Mouse (Mus musculus): ENCODE data around the gene Gp5. TPM values are rescaled to one million over a fixed set of nuclear protein-coding genes. Genes with fewer than 3 reads are reported as not detected.

Gp5 gene
- total RNA-seq, 2 experiments from 2014 or later, result 1.9 to 2.1 TPM

DNA sequence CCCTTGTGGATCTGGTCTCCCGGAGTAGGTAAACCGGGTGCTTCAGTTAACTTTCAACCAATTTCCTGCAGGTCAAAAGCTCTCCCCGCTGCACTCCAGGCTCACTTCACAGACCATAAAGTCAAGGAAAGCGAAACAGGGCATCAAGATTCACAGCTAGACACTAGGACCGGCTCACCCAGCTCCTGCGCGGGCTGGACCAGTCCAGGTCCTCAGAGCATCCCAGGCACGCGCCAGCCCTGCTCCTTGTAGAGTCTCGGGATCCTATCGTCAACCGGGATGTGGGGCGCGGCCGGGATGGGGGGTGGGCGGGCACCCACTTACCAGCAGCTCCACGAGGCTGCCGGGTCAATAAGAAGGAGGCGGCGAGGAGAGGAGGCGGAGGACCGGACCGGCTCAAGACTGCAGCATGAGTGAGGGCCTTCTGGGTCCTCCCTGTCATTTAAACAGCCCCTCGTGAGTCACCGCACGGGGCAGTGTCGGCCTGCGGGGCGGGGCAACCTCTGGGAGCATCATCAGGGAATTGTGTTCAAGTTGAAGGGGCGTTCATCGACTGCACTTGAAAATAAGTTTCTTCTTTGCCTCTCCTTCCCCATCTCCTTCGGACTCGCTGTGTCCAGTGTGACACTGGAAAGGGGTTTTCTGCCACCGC, 27.6 kb downstream of the Gp5 start, which contains the start of gene Lrrc15:
Lrrc15 (minus strand) TSS at position 413 of the 652 bp plus-strand sequence.
- no peak for ATAC-seq (replicated peaks; ENCODE audit: low FRiP score, poor library complexity, severe bottlenecking)

DNA sequence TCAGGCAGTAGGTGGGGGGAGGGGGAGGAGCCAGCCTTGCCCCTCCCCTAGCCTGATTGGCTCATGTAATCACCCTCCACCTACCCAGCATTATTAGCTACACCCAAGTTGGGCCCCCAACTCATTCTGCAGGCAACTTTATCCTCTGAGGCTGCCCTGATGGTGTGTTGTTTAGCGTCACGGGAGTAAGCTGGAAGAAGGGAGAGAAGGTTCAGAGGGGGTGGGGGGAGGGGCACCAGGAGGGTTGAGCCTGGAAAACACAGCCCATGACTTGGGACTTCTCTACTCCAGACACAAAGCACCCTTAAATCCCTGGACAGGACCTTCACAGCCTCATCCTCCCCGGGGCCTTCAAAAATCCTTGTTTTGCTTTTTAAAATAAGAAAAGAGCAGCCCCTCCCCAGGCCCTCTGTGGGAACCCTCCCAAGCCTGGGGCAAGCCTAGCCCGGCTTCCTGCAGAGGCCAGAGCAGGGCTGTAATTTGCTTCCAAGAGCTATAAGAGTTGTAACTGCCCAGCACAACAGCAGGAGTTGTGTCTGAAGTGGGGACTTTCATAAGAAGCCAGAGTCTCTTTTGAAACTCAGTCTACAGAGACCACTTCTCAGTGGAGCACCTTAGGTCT, 29.8 kb downstream of the Gp5 start:
- no peak for ATAC-seq (replicated peaks; ENCODE audit: low FRiP score, poor library complexity, severe bottlenecking)

DNA sequence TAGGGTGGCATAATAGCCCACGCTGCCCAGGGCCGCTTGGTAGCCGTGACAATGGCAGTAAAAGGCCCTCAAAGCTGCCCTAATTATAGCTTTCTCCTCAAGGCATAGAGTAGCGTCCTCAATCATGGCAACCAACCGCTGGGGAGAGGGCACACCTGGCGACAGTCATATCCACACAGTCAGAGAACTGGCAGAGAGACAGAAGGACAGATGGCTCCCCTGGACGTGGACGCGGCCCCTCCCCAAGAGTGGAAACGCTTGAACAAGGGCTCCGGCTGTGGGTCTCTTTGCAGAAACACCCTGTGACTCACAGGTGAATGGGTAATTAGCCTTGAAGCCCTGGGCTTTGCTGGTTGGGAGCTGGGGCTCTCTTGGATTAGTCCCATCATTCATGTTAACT, 32.2 kb downstream of the Gp5 start:
- no peak for ATAC-seq (replicated peaks; ENCODE audit: low FRiP score, poor library complexity, severe bottlenecking)

DNA sequence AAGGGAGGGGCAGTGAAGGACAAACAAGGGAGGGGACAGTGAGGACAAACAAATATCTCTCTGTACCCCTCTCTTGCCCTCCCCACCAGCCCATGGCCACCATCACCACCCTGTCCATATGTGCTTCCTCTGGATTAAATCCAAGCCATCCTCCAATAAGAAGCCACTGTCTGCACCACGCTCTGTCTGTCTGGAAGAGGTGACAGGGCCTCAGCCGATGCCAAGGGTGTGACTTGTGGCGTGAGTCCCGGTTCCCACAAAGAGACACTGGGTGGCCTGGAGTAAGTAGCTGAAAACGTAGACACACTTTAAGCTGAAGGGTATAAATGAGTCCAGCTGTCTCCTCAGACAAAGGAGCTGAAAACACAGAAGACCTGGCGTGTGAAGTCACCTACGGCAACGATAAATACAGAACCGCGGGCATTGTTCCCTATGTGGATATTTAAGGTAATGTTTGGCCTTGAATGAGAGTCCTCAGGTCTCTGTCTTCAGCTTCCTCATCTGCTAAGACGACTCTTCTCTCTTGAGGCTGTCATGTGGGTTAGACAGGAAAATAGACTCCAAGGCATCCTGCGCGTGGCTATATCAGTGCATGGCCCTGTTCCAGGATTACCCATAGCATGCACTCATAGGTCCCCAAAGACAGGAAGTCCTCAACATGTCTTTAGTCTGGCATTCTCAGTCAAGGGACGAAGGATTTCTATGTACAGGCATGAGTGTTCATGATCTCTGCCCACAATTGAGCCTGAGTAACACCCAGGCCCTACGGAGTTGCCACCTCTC, 34.8 kb downstream of the Gp5 start:
- ATAC-seq (replicated peaks; ENCODE audit: low FRiP score, poor library complexity, severe bottlenecking), result no peak

DNA sequence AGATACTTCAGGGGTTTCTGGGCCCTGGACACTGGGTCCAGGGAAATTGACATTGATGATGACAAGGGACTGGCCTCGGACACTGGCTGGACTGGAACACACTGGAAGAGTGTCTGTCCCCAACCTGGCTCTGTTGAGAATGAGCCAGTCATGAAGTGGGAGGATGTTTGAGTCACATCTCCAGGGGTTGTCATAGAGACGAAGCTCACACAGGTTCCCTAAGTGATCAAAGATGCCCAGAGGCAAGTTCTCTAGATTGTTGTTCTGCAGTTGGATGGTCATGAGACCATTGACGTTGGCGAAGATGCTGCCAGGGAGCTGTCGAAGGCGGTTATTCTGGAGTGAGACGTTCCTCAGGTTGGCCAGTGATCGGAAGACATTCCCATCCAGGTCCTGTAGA, 37.5 kb downstream of the Gp5 start:
- ATAC-seq (replicated peaks; ENCODE audit: low FRiP score, poor library complexity, severe bottlenecking), result no peak

DNA sequence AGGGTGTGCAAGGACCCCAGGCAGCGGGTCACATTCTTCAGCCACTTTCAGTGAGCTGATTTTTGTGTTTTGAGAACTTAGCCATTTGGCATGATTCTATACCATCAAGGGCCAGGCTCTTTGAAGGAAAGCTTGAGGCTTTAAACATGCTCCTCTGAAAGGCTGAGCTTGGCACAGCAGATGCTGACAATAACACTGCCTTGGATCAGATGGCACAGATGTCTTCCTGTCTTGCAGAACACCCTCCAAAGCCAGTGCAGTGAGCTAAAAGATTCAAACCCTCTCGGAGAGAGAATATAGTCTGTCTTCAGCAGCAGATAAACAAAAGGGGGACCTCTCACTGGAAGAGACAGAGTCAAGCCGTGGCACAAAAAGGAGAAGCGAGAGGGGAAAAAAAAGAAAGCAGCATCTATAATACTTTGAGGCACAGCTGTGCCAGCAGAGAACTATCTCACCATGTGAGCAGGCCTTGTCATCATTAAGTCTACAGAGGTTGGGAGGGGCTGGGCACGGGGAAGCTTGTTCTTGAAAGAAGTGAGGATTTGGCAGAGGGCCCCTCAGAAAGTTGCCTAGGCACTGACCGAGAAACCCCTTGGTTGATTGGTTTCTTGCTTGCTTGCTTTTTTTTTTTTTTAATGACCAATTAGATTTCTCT, 38.5 kb downstream of the Gp5 start:
- ATAC-seq (replicated peaks; ENCODE audit: low FRiP score, poor library complexity, severe bottlenecking), result no peak

DNA sequence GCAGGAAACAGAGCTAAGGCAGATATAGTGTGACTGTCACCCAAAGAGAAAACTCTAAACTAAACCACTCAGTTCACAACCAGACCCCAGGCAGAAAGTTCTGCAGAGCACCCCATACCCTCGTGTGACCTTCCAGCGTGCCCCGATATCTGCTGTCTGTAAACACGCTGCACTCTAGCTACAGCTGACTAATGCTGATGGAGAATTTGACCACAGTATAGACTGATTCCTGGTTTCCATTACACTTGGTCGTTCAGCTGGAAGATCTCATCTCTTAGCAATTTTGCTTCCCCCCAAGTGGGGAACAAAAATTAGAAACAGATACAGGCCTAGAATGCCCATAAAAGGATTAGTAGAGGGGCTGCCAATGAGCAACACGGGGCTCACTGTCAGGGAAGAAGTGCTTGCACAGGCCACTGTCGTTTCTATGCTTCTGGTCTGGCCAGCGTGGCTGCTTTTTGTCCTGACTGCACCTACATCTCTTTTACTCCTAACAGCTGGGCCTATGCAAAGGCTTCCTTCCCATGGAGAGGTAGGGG, 39.3 kb downstream of the Gp5 start:
- ATAC-seq (replicated peaks; ENCODE audit: low FRiP score, poor library complexity, severe bottlenecking), result no peak

DNA sequence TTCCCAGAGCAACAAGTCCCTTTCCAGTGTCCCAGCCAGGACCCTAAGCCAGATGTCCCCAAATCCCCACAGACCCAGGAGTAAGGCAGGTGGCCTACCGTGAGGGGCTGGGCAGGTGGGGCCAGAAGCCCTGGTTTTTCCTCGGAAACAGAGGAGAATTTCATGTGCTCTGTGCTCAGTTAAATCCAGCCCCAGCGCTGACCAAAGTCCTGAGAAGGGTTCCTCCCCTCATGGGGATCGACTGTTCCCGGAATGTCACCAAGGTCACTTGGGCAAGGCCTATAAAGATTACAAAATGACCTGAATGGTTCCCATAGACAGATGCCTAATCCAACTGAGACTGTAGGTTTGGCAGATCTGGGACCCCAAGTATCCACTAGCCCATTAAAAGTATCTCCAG, 43.2 kb downstream of the Gp5 start, which contains the start of gene Cpn2:
Cpn2 (minus strand) TSS at position 141 of the 400 bp plus-strand sequence.
- no peak for ATAC-seq (replicated peaks; ENCODE audit: low FRiP score, poor library complexity, severe bottlenecking)

DNA sequence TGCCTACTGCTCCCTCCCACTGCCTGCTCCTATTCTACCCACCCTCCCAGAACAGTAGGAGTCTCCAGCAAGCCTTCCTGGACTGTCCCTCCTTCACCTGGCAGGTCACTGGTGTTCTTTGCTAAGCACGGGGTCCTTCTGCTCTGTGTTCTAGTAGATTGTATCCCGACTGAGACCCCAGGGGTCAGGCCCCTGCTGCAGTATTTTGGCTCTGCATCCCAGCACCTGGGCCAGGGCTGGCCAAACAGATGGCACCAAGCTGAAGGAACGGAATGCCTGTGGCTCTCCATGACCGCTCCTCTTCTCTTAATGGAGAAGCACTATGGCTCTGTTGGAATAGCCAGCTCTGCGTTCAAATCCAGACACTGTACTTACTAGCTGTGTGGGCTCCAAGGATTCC, 44.0 kb downstream of the Gp5 start:
- ATAC-seq (replicated peaks; ENCODE audit: low FRiP score, poor library complexity, severe bottlenecking), result no peak

DNA sequence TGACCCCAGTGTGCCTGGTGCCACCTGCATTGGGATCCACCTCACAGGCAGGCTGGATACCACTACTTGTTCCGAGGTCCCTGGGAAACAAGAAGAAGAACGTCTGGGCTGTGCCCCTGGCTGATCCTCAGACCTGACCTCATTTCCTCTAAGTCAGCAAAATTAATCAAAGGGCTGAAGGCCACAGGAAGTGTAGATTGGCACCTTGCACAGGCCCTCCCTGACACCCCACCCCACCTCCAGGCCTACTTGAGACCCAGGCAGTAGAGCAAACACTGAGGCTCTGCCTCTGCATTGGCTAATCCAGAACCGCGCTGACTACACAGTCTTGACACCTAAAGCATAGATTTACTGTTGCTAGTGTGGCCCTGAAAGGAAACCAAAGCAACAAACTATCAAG, 45.0 kb downstream of the Gp5 start:
- no peak for ATAC-seq (replicated peaks; ENCODE audit: low FRiP score, poor library complexity, severe bottlenecking)

DNA sequence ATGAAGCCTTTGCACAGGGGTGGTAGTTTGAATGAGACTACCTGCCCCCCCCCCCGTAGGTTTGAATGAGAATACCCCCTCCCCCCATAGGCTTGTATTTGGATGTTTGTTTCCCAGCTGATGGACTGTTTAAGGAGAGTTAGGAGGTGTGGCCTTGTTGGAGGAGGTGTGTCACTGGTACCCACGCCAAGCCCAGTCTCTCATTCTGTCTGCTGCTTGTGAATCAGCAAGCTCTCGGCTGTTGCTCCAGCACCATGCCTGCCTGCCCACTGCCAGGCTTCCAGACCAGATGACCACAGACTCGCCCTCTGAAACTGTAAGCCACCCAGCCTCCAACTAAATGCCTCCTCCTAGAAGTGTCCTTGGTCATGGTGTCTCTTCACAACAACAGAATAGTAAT, 47.4 kb downstream of the Gp5 start:
- no peak for ATAC-seq (replicated peaks; ENCODE audit: low FRiP score, poor library complexity, severe bottlenecking)

DNA sequence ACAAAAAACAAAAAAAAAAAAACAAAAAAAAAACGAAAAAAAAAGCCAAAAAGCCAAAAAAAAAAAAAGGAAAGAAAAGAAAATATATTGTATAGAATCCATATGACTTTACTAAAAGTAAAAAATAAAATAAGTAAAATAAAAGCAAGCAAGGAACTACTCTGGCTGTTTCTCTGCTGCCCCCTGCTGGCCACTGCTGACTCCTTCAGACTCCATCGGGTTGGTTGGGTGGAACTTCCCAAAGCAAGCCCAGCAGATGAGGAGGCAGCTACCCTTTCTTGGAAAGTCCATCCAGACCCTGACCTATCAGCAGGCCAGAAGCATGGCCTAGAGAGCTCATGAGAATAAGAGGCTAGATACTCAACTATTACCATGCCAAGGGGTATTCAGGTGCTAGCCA, 47.9 kb downstream of the Gp5 start:
- no peak; the same call in 1 of the 2 replicates for ATAC-seq (replicated peaks; ENCODE audit: low FRiP score, poor library complexity, severe bottlenecking)

DNA sequence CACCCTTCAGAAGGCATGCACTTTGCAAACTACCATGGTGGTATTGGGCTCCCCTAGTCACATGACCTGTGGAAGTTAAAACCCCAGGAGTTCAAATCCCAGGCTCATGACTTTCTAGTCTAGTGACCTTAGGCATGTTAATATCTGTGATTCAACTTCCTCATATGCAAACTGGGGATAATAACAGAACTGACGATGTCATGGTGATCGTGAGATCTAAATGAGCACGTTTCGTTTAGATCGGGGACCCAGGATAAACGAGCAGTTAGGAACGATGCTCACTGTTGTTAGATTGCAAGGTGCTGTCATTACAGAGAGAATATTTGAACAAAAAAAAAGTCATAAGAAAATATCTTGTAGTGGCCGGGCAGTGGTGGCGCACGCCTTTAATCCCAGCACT, 48.4 kb downstream of the Gp5 start:
- ATAC-seq (replicated peaks; ENCODE audit: low FRiP score, poor library complexity, severe bottlenecking), result no peak

DNA sequence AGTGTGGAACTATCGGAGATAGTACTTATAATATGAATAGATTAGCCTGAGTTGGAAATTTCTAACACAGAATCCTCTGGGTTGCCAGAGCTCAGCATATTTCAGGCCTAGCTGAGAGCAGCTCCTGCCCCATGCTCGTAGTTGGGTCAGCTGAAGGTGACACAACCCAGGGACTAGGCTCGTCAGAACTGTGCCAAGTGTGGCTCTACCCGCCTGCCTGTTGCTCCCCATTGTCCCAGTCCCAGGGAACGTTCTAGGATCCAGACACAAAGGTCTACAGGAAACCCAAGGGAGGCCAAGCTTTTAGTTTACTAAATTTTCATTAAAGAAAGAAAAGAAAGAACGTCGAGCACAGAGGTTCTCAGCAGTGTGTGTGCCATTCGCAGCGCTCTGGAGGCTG, 49.2 kb downstream of the Gp5 start:
- no peak for ATAC-seq (replicated peaks; ENCODE audit: low FRiP score, poor library complexity, severe bottlenecking)

DNA sequence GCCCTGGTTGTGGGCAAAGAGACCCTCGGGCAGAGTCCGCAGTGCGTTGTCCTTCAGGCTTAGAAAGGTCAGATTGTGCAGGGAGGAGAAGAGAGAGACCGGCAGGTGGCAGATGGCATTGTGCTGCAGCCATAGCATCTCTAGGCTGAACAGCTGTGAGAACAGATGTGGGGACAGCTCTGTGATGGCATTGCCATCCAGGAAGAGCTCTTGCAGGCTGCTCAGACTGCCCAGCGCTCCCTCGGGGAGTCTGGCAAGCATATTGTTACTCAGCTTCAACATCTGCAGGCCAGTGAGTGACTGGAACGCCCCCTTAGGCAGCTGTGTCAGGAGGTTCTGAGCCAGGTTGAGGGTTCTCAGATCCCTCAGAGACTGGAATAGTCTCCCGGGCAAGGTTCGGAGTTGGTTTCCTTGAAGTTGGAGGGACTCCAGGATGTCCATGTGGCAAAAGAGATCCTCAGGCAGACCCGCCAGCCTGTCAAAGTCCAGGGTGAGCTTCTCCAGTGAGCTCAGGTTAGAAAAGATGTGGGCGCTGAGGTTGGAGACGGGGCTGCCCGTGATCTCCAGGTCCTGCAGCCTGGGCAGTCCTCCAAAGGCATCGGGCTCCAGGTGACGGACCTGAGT, 50.5 kb downstream of the Gp5 start:
- ATAC-seq (replicated peaks; ENCODE audit: low FRiP score, poor library complexity, severe bottlenecking), result no peak

DNA sequence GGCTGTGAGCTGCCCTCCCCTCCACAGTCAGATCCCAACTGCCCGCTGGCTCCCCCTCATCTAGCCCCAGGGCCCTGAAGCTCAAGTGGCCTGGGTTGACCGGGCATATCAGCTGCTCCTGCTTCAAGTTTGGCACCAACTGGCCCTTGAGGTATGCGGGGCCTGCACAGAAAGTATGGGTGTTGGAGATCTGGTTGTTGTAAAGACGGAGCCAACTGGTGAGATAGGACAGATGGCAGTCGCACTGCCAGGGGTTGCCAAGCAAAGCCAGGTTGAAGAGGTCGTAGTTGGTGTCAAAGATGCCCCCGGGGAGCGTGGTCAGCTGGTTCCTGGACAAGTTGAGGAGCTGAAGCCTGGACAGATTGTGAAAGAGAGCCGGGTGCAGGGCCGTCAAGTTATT, 51.1 kb downstream of the Gp5 start:
- ATAC-seq (replicated peaks; ENCODE audit: low FRiP score, poor library complexity, severe bottlenecking), result no peak

DNA sequence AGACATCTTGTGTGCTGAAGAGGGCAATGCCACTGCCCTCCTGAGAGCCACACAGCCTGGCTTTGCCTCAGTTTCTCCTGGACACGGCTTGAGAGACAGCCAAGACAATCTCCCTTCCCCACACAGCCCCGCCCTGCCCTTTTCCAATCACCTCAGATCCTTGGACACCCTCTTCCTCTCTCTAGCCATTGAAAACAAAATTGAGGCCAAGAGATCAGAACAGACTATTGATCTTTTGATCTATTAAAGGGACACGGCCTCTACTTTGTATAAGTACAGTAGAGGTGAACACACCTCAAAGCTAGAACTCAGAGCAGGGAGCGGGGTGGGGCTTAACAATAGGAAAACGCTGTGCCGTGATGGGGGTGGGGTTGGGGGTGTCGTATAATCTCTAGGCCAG, 52.1 kb downstream of the Gp5 start:
- ATAC-seq (replicated peaks; ENCODE audit: low FRiP score, poor library complexity, severe bottlenecking), result no peak

DNA sequence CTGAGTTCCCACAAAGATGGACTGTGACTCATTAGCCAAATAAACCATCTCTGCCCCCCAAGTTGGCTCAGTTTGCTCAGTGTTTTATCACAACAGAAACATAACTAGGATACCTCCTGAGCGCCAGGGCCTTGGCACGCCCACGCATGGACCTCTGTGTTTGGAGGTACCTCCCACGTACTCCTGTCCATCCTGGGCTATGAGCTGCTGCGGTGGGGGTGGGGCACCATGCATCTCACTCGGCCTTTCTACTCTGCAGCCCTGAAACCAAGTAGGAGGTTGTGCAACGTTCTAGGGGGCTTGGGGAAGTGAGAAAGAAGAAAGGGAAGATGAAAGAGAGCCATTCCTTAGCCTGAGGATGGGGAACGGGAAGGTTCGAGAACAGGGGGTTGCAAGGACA, 52.9 kb downstream of the Gp5 start:
- ATAC-seq (replicated peaks; ENCODE audit: low FRiP score, poor library complexity, severe bottlenecking), result no peak
